Mouse (Mus musculus): ENCODE data around the gene Ndufs3. TPM values are rescaled to one million over a fixed set of nuclear protein-coding genes. Genes with fewer than 3 reads are reported as not detected.

The Ndufs3 gene
- polyA plus RNA-seq, 1 experiment, result 57.6 TPM

GRCm38 (mm10) chr2:90893673-90894298, 10.8 kb downstream of the Ndufs3 start:
- no peak overlapping the region for H3K4me3 ChIP-seq (replicated peaks; ENCODE audit: control insufficient read depth, low read depth, low read length)
- H3K4me1 ChIP-seq (ENCODE audit: control insufficient read depth, insufficient read depth, low read length), result no peaks in the 10 kb centered on the region
- H3K27ac ChIP-seq (ENCODE audit: control insufficient read depth, insufficient read depth, low read depth, low read length, poor library complexity), result peak overlapping the region; percentile 34; the same call in 1 of the 2 replicates
- no peak for TF ChIP-seq POLR2A (IDR thresholded peaks at IDR 0.05; ENCODE audit: borderline replicate concordance, control insufficient read depth, low read depth, low read length)
- TF ChIP-seq CTCF (IDR thresholded peaks at IDR 0.05; ENCODE audit: control insufficient read depth, insufficient read depth, low read length), result no peak
- WGBS, result 65% methylated on average over 6 of the region's 6 CpGs

GRCm38 (mm10) chr2:90889550-90890548, 14.8 kb downstream of the Ndufs3 start:
- peak overlapping the region; percentile 54 for H3K4me3 ChIP-seq (replicated peaks; ENCODE audit: control insufficient read depth, low read depth, low read length)
- H3K27ac ChIP-seq (ENCODE audit: control insufficient read depth, insufficient read depth, low read depth, low read length, poor library complexity), result peak overlapping the region; percentile 25; the same call in 1 of the 2 replicates
- TF ChIP-seq POLR2A (IDR thresholded peaks at IDR 0.05; ENCODE audit: borderline replicate concordance, control insufficient read depth, low read depth, low read length) (0 out of 2 replicates have a peak, but pooled peaks have one; percentile 8), CTCF (IDR thresholded peaks at IDR 0.05; ENCODE audit: control insufficient read depth, insufficient read depth, low read length) (no peak)
- no peaks in the 10 kb centered on the region for H3K4me1 ChIP-seq (ENCODE audit: control insufficient read depth, insufficient read depth, low read length)
- 7% methylated on average over 133 of the region's 133 CpGs for WGBS

GRCm38 (mm10) chr2:90887627-90888026, 17.0 kb downstream of the Ndufs3 start:
- TF ChIP-seq POLR2A (IDR thresholded peaks at IDR 0.05; ENCODE audit: borderline replicate concordance, control insufficient read depth, low read depth, low read length) (no peak), CTCF (IDR thresholded peaks at IDR 0.05; ENCODE audit: control insufficient read depth, insufficient read depth, low read length) (no peak)
- H3K4me1 ChIP-seq (ENCODE audit: control insufficient read depth, insufficient read depth, low read length), result no peaks in the 10 kb centered on the region
- H3K27ac ChIP-seq (ENCODE audit: control insufficient read depth, insufficient read depth, low read depth, low read length, poor library complexity), result no peak overlapping the region
- H3K4me3 ChIP-seq (replicated peaks; ENCODE audit: control insufficient read depth, low read depth, low read length), result no peak overlapping the region
- WGBS, result 64% methylated on average over 5 of the region's 5 CpGs

- TF ChIP-seq POLR2A (IDR thresholded peaks at IDR 0.05; ENCODE audit: borderline replicate concordance, control insufficient read depth, low read depth, low read length) (no peak), CTCF (IDR thresholded peaks at IDR 0.05; ENCODE audit: control insufficient read depth, insufficient read depth, low read length) (no peak)
- Histone ChIP-seq H3K4me3 (replicated peaks; ENCODE audit: control insufficient read depth, low read depth, low read length) (no peak overlapping the region), H3K27ac (ENCODE audit: control insufficient read depth, insufficient read depth, low read depth, low read length, poor library complexity) (no peak overlapping the region), H3K4me1 (ENCODE audit: control insufficient read depth, insufficient read depth, low read length) (no peaks in the 10 kb centered on the region)
- WGBS, result 51% methylated on average over 6 of the region's 6 CpGs
These were observed 18.2 kb downstream of the Ndufs3 start for GRCm38 (mm10) chr2:90886436-90886835.

- Histone ChIP-seq H3K27ac (ENCODE audit: control insufficient read depth, insufficient read depth, low read depth, low read length, poor library complexity) (no peak within 1 kb of the TSS), H3K4me3 (replicated peaks; ENCODE audit: control insufficient read depth, low read depth, low read length) (no peak within 1 kb of the TSS), H3K4me1 (ENCODE audit: control insufficient read depth, insufficient read depth, low read length) (no peaks in the 10 kb centered on the region)
- whole genome bisulfite sequencing, result 4% methylated on average over 45 of the region's 45 CpGs
- TF ChIP-seq POLR2A (IDR thresholded peaks at IDR 0.05; ENCODE audit: borderline replicate concordance, control insufficient read depth, low read depth, low read length) (no peak), CTCF (IDR thresholded peaks at IDR 0.05; ENCODE audit: control insufficient read depth, insufficient read depth, low read length) (no peak)
These were observed 19.2 kb downstream of the Ndufs3 start, which contains the start of gene C1qtnf4 for GRCm38 (mm10) chr2:90885218-90886041. C1qtnf4 (plus strand) TSS chr2:90885860.

- TF ChIP-seq POLR2A (IDR thresholded peaks at IDR 0.05; ENCODE audit: borderline replicate concordance, control insufficient read depth, low read depth, low read length) (no peak), CTCF (IDR thresholded peaks at IDR 0.05; ENCODE audit: control insufficient read depth, insufficient read depth, low read length) (no peak)
- H3K27ac ChIP-seq (ENCODE audit: control insufficient read depth, insufficient read depth, low read depth, low read length, poor library complexity), result no peak overlapping the region
- H3K4me1 ChIP-seq (ENCODE audit: control insufficient read depth, insufficient read depth, low read length), result no peaks in the 10 kb centered on the region; the same call in 1 of the 2 replicates
- WGBS, result 79% methylated on average over 2 of the region's 2 CpGs
- H3K4me3 ChIP-seq (replicated peaks; ENCODE audit: control insufficient read depth, low read depth, low read length), result no peak overlapping the region
These were observed 22.8 kb downstream of the Ndufs3 start for GRCm38 (mm10) chr2:90881824-90882223.

- 62% methylated on average over 6 of the region's 6 CpGs for WGBS
- H3K4me1 ChIP-seq (ENCODE audit: control insufficient read depth, insufficient read depth, low read length), result no peaks in the 10 kb centered on the region; the same call in 1 of the 2 replicates
- TF ChIP-seq POLR2A (IDR thresholded peaks at IDR 0.05; ENCODE audit: borderline replicate concordance, control insufficient read depth, low read depth, low read length), result no peak
- no peak for TF ChIP-seq CTCF (IDR thresholded peaks at IDR 0.05; ENCODE audit: control insufficient read depth, insufficient read depth, low read length)
- H3K4me3 ChIP-seq (replicated peaks; ENCODE audit: control insufficient read depth, low read depth, low read length), result no peak overlapping the region
- no peak overlapping the region for H3K27ac ChIP-seq (ENCODE audit: control insufficient read depth, insufficient read depth, low read depth, low read length, poor library complexity)
These were observed 24.4 kb downstream of the Ndufs3 start for GRCm38 (mm10) chr2:90880144-90880785.
